Mouse (Mus musculus) megakaryocyte-erythroid progenitor cell, adult 5-6 weeks (primary cell): ENCODE results near the gene Mknk2. TPM values are rescaled to one million over a fixed set of nuclear protein-coding genes. Genes with fewer than 3 reads are reported as not detected.

Source experiments
- ATAC-seq: replicated peaks from 2 replicates; pipeline ENCODE4 v1.8.0; 2016; ENCODE audit warnings: mild to moderate bottlenecking, inconsistent platforms; ENCODE audit not compliant: severe bottlenecking, poor library complexity, low FRiP score, low TSS enrichment
- total RNA-seq, 2 experiments: library from RNA; stranded (forward) in 1 of 2; stranded (reverse) in 1 of 2; fragments of 200-1000, 215-1000 nt in 1 of 2; fragments of >200 nt in 1 of 2; fragmentation: Nextera tagmentation in 1 of 2; gene quantifications; 2 replicates each; pipeline ENCODE4 v1.2.3; 2014 to 2017

The Mknk2 gene
- total RNA-seq, 2 experiments from 2014 or later: 117 to 158 TPM

DNA sequence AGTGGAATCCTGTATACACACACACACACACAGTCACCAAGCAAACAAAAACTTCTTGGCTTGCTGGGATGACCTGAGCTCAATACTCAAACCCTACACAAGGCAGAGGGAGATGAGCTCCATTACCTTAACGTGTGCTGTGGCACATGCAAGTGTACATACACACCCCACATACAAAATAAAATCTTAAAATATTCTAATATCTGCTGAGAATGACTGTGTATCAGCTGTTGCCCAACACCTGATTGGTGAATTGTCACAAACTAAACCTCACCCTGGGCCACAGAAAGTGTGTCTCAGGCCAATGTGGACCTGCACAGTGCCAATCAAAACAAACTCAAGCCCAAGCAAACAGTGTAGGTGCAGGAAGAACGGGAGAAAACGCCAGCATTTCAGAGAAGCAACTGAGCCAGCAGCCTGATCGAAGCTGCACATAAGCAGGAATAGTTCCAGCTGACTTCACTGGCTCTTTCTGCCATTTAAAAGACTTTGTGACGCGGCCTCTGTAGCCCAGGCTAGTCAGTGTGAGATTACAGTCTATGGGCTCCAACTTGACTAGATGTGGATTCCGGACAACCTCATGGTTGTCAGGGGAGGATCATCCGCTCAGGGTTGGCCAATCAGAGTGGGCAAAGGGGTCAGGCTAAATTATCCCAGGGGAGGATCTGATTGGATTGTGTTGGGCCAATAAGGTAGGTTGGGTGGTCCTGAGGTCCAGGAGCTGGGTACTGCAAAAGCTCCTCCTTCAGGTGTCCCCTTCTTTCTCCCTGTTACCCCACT lies 58.3 kb downstream of the Mknk2 start:
- no peak for ATAC-seq

DNA sequence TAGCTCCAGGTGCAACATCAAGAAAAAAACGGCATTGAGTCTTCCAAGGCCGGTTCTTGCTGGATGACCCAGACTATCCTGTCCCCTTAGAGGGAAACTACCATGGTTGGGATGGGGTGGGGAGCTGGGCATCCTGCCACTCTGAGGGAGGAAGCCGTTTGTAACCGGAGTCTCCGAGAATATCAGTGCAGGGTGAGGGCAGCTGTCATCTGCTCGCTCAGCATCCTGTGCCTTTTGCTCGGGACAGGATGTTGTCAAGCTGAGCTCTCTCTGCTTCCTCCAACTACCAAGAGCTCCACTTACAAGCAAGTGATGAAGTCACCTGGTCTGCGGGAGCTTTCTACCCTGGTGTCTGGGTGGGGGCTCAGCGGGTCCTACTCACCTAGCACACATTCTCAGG lies 59.7 kb downstream of the Mknk2 start:
- ATAC-seq: no peak

Other genes with a start within 250 kb of the Mknk2 start
- gene Tcf3, start 244.5 kb downstream of the Mknk2 start, total RNA-seq (2014; fragmentation: Nextera tagmentation): 154 and 175 TPM in 2 replicates
- 57.9 and 99.8 TPM in 2 replicates for gene Tcf3, start 244.5 kb downstream of the Mknk2 start, total RNA-seq (2017)
- gene Onecut3, start 183.3 kb downstream of the Mknk2 start, total RNA-seq (2014; fragmentation: Nextera tagmentation): not detected in 2 replicates
- not detected in 2 replicates for gene Onecut3, start 183.3 kb downstream of the Mknk2 start, total RNA-seq (2017)
- not detected in 2 replicates for gene Atp8b3, start 139.0 kb downstream of the Mknk2 start, total RNA-seq (2014; fragmentation: Nextera tagmentation)
- not detected in 2 replicates for gene Atp8b3, start 139.0 kb downstream of the Mknk2 start, total RNA-seq (2017)
- 52.1 and 57.1 TPM in 2 replicates for gene Rexo1, start 116.6 kb downstream of the Mknk2 start, total RNA-seq (2014; fragmentation: Nextera tagmentation)
- gene Rexo1, start 116.6 kb downstream of the Mknk2 start, total RNA-seq (2017): 9.8 and 15.3 TPM in 2 replicates
- gene Klf16, start 100.8 kb downstream of the Mknk2 start, total RNA-seq (2014; fragmentation: Nextera tagmentation): 21.0 and 24.9 TPM in 2 replicates
- 7.2 and 14.6 TPM in 2 replicates for gene Klf16, start 100.8 kb downstream of the Mknk2 start, total RNA-seq (2017)
- gene Abhd17a, start 87.8 kb downstream of the Mknk2 start, total RNA-seq (2014; fragmentation: Nextera tagmentation): 55.0 and 63.1 TPM in 2 replicates
- 13.7 and 19.4 TPM in 2 replicates for gene Abhd17a, start 87.8 kb downstream of the Mknk2 start, total RNA-seq (2017)
- 56.1 and 71.8 TPM in 2 replicates for gene Scamp4, start 75.2 kb downstream of the Mknk2 start, total RNA-seq (2014; fragmentation: Nextera tagmentation)
- 12.7 and 23.3 TPM in 2 replicates for gene Scamp4, start 75.2 kb downstream of the Mknk2 start, total RNA-seq (2017)
- gene Adat3, start 75.2 kb downstream of the Mknk2 start, total RNA-seq (2014; fragmentation: Nextera tagmentation): 2.7 and 9.1 TPM in 2 replicates
- 11.0 TPM in 1 of 2 replicates, not detected in the other for gene Adat3, start 75.2 kb downstream of the Mknk2 start, total RNA-seq (2017)
- gene Gm49322, start 72.1 kb downstream of the Mknk2 start, total RNA-seq (2014; fragmentation: Nextera tagmentation): 0.68 and 1.6 TPM in 2 replicates
- gene Gm49322, start 72.1 kb downstream of the Mknk2 start, total RNA-seq (2017): 0.08 and 0.42 TPM in 2 replicates
- 70.2 and 93.3 TPM in 2 replicates for gene Csnk1g2, start 55.3 kb downstream of the Mknk2 start, total RNA-seq (2014; fragmentation: Nextera tagmentation)
- 117 and 120 TPM in 2 replicates for gene Csnk1g2, start 55.3 kb downstream of the Mknk2 start, total RNA-seq (2017)
- 27.4 and 32.0 TPM in 2 replicates for gene Btbd2, start 21.0 kb downstream of the Mknk2 start, total RNA-seq (2014; fragmentation: Nextera tagmentation)
- gene Btbd2, start 21.0 kb downstream of the Mknk2 start, total RNA-seq (2017): 11.8 and 14.8 TPM in 2 replicates
- 22.8 and 29.1 TPM in 2 replicates for gene Mob3a, start 23.9 kb upstream of the Mknk2 start, total RNA-seq (2014; fragmentation: Nextera tagmentation)
- 30.5 and 38.6 TPM in 2 replicates for gene Mob3a, start 23.9 kb upstream of the Mknk2 start, total RNA-seq (2017)
- gene Izumo4, start 24.1 kb upstream of the Mknk2 start, total RNA-seq (2014; fragmentation: Nextera tagmentation): 22.8 and 26.4 TPM in 2 replicates
- 3.0 and 4.5 TPM in 2 replicates for gene Izumo4, start 24.1 kb upstream of the Mknk2 start, total RNA-seq (2017)
- 54.1 and 79.5 TPM in 2 replicates for gene Ap3d1, start 64.2 kb upstream of the Mknk2 start, total RNA-seq (2014; fragmentation: Nextera tagmentation)
- gene Ap3d1, start 64.2 kb upstream of the Mknk2 start, total RNA-seq (2017): 36.6 and 37.8 TPM in 2 replicates
- 67.0 and 83.2 TPM in 2 replicates for gene Dot1l, start 77.1 kb upstream of the Mknk2 start, total RNA-seq (2014; fragmentation: Nextera tagmentation)
- gene Dot1l, start 77.1 kb upstream of the Mknk2 start, total RNA-seq (2017): 9.9 and 14.0 TPM in 2 replicates
- gene Sf3a2, start 120.1 kb upstream of the Mknk2 start, total RNA-seq (2014; fragmentation: Nextera tagmentation): 97.7 and 118 TPM in 2 replicates
- gene Sf3a2, start 120.1 kb upstream of the Mknk2 start, total RNA-seq (2017): 24.1 and 27.1 TPM in 2 replicates
- gene Plekhj1, start 120.5 kb upstream of the Mknk2 start, total RNA-seq (2014; fragmentation: Nextera tagmentation): 114 and 155 TPM in 2 replicates
- gene Plekhj1, start 120.5 kb upstream of the Mknk2 start, total RNA-seq (2017): 41.1 and 51.5 TPM in 2 replicates
- gene Amh, start 127.1 kb upstream of the Mknk2 start, total RNA-seq (2014; fragmentation: Nextera tagmentation): 0.59 TPM in 1 of 2 replicates, not detected in the other
- gene Amh, start 127.1 kb upstream of the Mknk2 start, total RNA-seq (2017): not detected in 2 replicates
- gene Jsrp1, start 135.4 kb upstream of the Mknk2 start, total RNA-seq (2014; fragmentation: Nextera tagmentation): not detected in 2 replicates
- not detected in 2 replicates for gene Jsrp1, start 135.4 kb upstream of the Mknk2 start, total RNA-seq (2017)
- 1,436 and 1,526 TPM in 2 replicates for gene Oaz1, start 148.5 kb upstream of the Mknk2 start, total RNA-seq (2014; fragmentation: Nextera tagmentation)
- 220 and 353 TPM in 2 replicates for gene Oaz1, start 148.5 kb upstream of the Mknk2 start, total RNA-seq (2017)
- 1.6 TPM in 1 of 2 replicates, not detected in the other for gene Lingo3, start 165.9 kb upstream of the Mknk2 start, total RNA-seq (2014; fragmentation: Nextera tagmentation)
- not detected in 2 replicates for gene Lingo3, start 165.9 kb upstream of the Mknk2 start, total RNA-seq (2017)
- gene Lsm7, start 177.1 kb upstream of the Mknk2 start, total RNA-seq (2014; fragmentation: Nextera tagmentation): 291 and 326 TPM in 2 replicates
- 401 and 445 TPM in 2 replicates for gene Lsm7, start 177.1 kb upstream of the Mknk2 start, total RNA-seq (2017)
- 116 and 117 TPM in 2 replicates for gene Sppl2b, start 177.2 kb upstream of the Mknk2 start, total RNA-seq (2014; fragmentation: Nextera tagmentation)
- gene Sppl2b, start 177.2 kb upstream of the Mknk2 start, total RNA-seq (2017): 45.6 and 65.4 TPM in 2 replicates
- gene Tmprss9, start 193.7 kb upstream of the Mknk2 start, total RNA-seq (2014; fragmentation: Nextera tagmentation): 0.22 TPM in 1 of 2 replicates, not detected in the other
- gene Tmprss9, start 193.7 kb upstream of the Mknk2 start, total RNA-seq (2017): not detected in 2 replicates
- 206 and 233 TPM in 2 replicates for gene Timm13, start 222.9 kb upstream of the Mknk2 start, total RNA-seq (2014; fragmentation: Nextera tagmentation)
- gene Timm13, start 222.9 kb upstream of the Mknk2 start, total RNA-seq (2017): 27.7 and 49.2 TPM in 2 replicates
- gene Lmnb2, start 240.1 kb upstream of the Mknk2 start, total RNA-seq (2014; fragmentation: Nextera tagmentation): 14.9 and 24.4 TPM in 2 replicates
- 24.0 and 29.0 TPM in 2 replicates for gene Lmnb2, start 240.1 kb upstream of the Mknk2 start, total RNA-seq (2017)